Mouse (Mus musculus) megakaryocyte, embryonic 14.5 days (primary cell): Measurements from ENCODE around the gene St3gal4.

Experiments used
- FLI1 ChIP-seq: IDR thresholded peaks from 2 replicates; pipeline ENCODE4 v1.6.1; 2012; ENCODE audit warnings: low read length, inconsistent platforms, mixed read lengths
- GATA1 ChIP-seq: IDR thresholded peaks from 3 replicates; pipeline ENCODE4 v1.6.1; 2012; ENCODE audit warnings: mixed read lengths, low read length, inconsistent platforms, borderline replicate concordance

DNA sequence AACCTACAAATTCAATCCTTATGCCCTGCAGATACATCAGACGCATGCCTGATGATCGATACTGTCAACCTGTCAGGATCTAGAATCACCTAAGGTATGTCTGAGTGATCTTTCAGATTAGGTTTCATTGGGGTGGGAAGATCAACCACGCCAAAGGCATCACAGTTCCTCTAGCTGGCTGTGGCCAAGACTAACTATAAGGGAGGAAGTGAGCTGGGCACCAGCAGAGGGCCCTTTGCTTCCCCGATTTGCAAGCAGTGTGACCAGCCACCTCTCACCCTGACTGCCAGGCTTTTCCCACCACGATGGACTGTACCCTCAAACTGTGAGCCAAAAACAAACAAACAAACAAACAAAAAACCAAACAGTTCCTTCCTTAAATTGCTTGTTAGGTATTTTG, 59.2 kb downstream of the St3gal4 start:
- TF ChIP-seq GATA1 (no peak), FLI1 (no peak)
